Mouse (Mus musculus): Measurements from ENCODE around the gene Pde6d. TPM values are rescaled to one million over a fixed set of nuclear protein-coding genes. Genes with fewer than 3 reads are reported as not detected.

Gene Pde6d
- polyA plus RNA-seq, 1 experiment: 24.9 TPM

DNA sequence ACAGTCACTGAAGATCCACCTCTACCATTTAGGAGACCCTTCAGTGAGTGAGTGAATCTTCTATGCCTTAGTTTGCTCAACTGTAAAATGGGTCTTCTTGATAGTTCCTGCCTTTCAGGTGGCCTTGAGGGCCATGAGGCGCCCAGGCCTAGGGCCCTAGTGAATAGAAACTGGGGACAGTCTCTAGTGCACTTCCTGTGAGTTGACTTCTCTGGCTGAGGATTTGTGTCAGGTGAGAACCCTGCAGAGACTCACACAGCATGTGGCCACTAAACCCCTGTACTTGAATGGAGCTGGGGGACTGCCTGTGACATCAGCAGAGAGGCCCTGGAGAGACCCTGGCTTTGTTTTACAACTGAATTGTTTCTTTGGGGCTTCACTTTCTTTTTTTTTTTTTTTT lies 72.2 kb downstream of the Pde6d start:
- TF ChIP-seq CTCF (conservative IDR thresholded peaks at IDR 0.05; ENCODE audit: insufficient read depth, insufficient read length, low read depth, low read length): no peak
- TF ChIP-seq POLR2A (IDR thresholded peaks at IDR 0.05; ENCODE audit: low read depth, low read length): no peak
- Histone ChIP-seq H3K36me3 (ENCODE audit: control insufficient read depth, insufficient read depth, low read length) (no peaks in the 10 kb centered on the region), H3K27me3 (replicated peaks; ENCODE audit: control insufficient read depth, insufficient read depth, low read length) (no peaks in the 10 kb centered on the region), H3K27ac (ENCODE audit: insufficient read depth, low read depth, low read length) (no peak overlapping the region), H3K4me1 (ENCODE audit: control insufficient read depth, insufficient read depth, low read length) (peaks cover 5% of the 10 kb centered on the region), H3K4me3 (ENCODE audit: insufficient read depth, low read depth, low read length) (no peak overlapping the region)
- 97% methylated on average over 1 of the region's 1 CpGs for WGBS
- DNase-seq: no peak

DNA sequence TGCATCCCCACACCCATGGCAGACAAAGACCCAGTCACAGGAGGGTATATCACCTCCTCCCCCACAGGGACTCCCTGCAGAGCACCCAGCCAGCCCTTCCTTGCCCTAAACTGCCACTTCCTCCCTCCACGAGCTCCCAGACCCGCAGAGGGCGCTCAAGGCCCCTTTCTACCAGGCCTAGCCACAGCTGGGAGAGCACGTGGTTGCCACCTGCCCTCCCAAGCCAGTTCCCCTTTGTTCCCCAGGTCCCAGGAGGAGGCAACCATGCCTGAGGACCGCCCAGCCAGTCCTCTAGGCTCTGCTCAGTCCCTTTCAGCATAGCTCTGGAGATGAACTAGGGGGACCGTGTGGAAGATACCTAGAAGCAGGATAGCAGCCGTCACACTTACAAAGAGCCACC lies 73.0 kb downstream of the Pde6d start:
- Histone ChIP-seq H3K36me3 (ENCODE audit: control insufficient read depth, insufficient read depth, low read length) (no peaks in the 10 kb centered on the region), H3K27me3 (replicated peaks; ENCODE audit: control insufficient read depth, insufficient read depth, low read length) (no peaks in the 10 kb centered on the region), H3K4me3 (ENCODE audit: insufficient read depth, low read depth, low read length) (no peak overlapping the region), H3K4me1 (ENCODE audit: control insufficient read depth, insufficient read depth, low read length) (peaks cover 13% of the 10 kb centered on the region), H3K27ac (ENCODE audit: insufficient read depth, low read depth, low read length) (no peak overlapping the region)
- no peak for TF ChIP-seq POLR2A (IDR thresholded peaks at IDR 0.05; ENCODE audit: low read depth, low read length)
- TF ChIP-seq CTCF (conservative IDR thresholded peaks at IDR 0.05; ENCODE audit: insufficient read depth, insufficient read length, low read depth, low read length): peak; percentile 91
- 16% methylated on average over 7 of the region's 7 CpGs for WGBS
- peak; percentile 92 for DNase-seq

GRCm38 (mm10) chr1:86507866-86508265 lies 74.6 kb downstream of the Pde6d start:
- Histone ChIP-seq H3K27ac (ENCODE audit: insufficient read depth, low read depth, low read length) (no peak overlapping the region), H3K27me3 (replicated peaks; ENCODE audit: control insufficient read depth, insufficient read depth, low read length) (no peaks in the 10 kb centered on the region), H3K4me1 (ENCODE audit: control insufficient read depth, insufficient read depth, low read length) (peaks cover 13% of the 10 kb centered on the region), H3K4me3 (ENCODE audit: insufficient read depth, low read depth, low read length) (no peak overlapping the region), H3K36me3 (ENCODE audit: control insufficient read depth, insufficient read depth, low read length) (no peaks in the 10 kb centered on the region)
- TF ChIP-seq CTCF (conservative IDR thresholded peaks at IDR 0.05; ENCODE audit: insufficient read depth, insufficient read length, low read depth, low read length) (no peak), POLR2A (IDR thresholded peaks at IDR 0.05; ENCODE audit: low read depth, low read length) (no peak)
- no peak for DNase-seq
- 94% methylated on average over 5 of the region's 5 CpGs for WGBS

DNA sequence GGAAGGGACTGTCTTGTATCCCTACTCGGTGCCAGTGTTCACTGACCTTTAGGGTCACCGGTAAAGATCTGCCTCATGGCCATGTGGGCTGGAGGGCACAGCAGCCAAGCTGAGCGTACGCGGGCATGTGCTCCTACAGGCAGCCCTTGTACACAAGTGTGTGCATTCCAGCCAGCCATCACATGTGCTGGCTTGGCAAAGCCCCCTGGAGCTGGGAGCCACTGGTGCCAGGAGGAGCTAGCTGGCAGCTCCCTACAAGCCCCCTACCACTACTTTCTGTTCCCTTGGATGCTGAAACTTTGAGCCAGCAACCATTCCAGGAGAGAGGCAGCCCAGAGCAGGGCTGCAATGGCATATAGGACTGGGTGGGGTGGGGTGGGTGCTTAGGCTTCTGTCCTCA lies 76.0 kb downstream of the Pde6d start:
- TF ChIP-seq POLR2A (IDR thresholded peaks at IDR 0.05; ENCODE audit: low read depth, low read length) (no peak), CTCF (conservative IDR thresholded peaks at IDR 0.05; ENCODE audit: insufficient read depth, insufficient read length, low read depth, low read length) (no peak)
- peaks cover 16% of the 10 kb centered on the region for H3K4me1 ChIP-seq (ENCODE audit: control insufficient read depth, insufficient read depth, low read length)

GRCm38 (mm10) chr1:86505461-86505860 lies 77.0 kb downstream of the Pde6d start:
- DNase-seq: peak; percentile 21
- 30% methylated on average over 1 of the region's 1 CpGs for WGBS
- Histone ChIP-seq H3K4me3 (ENCODE audit: insufficient read depth, low read depth, low read length) (no peak overlapping the region), H3K4me1 (ENCODE audit: control insufficient read depth, insufficient read depth, low read length) (peaks cover 25% of the 10 kb centered on the region), H3K36me3 (ENCODE audit: control insufficient read depth, insufficient read depth, low read length) (no peaks in the 10 kb centered on the region), H3K27me3 (replicated peaks; ENCODE audit: control insufficient read depth, insufficient read depth, low read length) (no peaks in the 10 kb centered on the region), H3K27ac (ENCODE audit: insufficient read depth, low read depth, low read length) (no peak overlapping the region)
- TF ChIP-seq CTCF (conservative IDR thresholded peaks at IDR 0.05; ENCODE audit: insufficient read depth, insufficient read length, low read depth, low read length) (no peak), POLR2A (IDR thresholded peaks at IDR 0.05; ENCODE audit: low read depth, low read length) (no peak)

More for the DNA sequence above, 76.0 kb downstream of the Pde6d start:
- H3K4me3 ChIP-seq (ENCODE audit: insufficient read depth, low read depth, low read length): no peak overlapping the region
- 87% methylated on average over 5 of the region's 5 CpGs for WGBS
- no peaks in the 10 kb centered on the region for H3K36me3 ChIP-seq (ENCODE audit: control insufficient read depth, insufficient read depth, low read length)
- no peaks in the 10 kb centered on the region for H3K27me3 ChIP-seq (replicated peaks; ENCODE audit: control insufficient read depth, insufficient read depth, low read length)
- DNase-seq: no peak
- H3K27ac ChIP-seq (ENCODE audit: insufficient read depth, low read depth, low read length): no peak overlapping the region

DNA sequence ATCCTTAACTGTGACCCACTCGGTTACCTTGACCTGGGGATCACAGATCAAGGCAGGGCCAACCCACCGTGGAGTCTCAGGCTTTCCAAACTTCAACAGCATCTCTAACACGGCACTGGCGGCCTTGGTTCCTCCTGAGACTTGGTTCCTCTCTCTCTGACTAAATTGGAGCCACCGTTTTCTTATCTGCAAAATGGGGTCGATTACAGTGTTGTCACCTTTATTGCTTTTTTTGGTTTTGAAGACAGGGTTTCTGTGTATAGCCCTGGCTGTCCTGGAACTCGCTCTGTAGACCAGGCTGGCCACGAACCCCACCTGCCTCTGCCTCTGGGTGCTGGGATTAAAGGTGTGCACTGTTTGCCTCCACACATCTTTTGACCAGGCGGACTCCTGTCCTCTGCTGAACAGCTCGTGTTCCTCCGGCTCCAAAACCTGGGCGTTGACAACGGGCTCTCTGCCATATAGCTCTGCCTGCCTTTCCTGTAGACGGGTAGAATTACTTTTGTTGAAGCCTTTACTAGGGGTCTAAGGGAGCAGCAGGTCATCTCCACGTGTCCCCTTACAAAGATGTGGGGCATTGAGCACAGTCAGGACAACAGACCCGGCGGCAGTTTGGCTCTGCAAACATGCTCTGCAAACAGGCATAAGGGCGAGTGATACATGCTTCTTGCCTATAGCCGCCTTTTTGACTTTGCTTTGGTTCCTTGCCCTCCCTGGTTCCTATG lies 77.6 kb downstream of the Pde6d start:
- TF ChIP-seq CTCF (conservative IDR thresholded peaks at IDR 0.05; ENCODE audit: insufficient read depth, insufficient read length, low read depth, low read length) (no peak), POLR2A (IDR thresholded peaks at IDR 0.05; ENCODE audit: low read depth, low read length) (no peak)
- peak; percentile 24 for DNase-seq
- 29% methylated on average over 19 of the region's 19 CpGs for WGBS
- Histone ChIP-seq H3K4me1 (ENCODE audit: control insufficient read depth, insufficient read depth, low read length) (peaks cover 28% of the 10 kb centered on the region), H3K27ac (ENCODE audit: insufficient read depth, low read depth, low read length) (peak overlapping the region; percentile 94), H3K27me3 (replicated peaks; ENCODE audit: control insufficient read depth, insufficient read depth, low read length) (no peaks in the 10 kb centered on the region), H3K4me3 (ENCODE audit: insufficient read depth, low read depth, low read length) (peak overlapping the region; percentile 52), H3K36me3 (ENCODE audit: control insufficient read depth, insufficient read depth, low read length) (no peaks in the 10 kb centered on the region)

- Histone ChIP-seq H3K36me3 (ENCODE audit: control insufficient read depth, insufficient read depth, low read length) (no peaks in the 10 kb centered on the region), H3K27me3 (replicated peaks; ENCODE audit: control insufficient read depth, insufficient read depth, low read length) (no peaks in the 10 kb centered on the region), H3K27ac (ENCODE audit: insufficient read depth, low read depth, low read length) (peak overlapping the region; percentile 94), H3K4me3 (ENCODE audit: insufficient read depth, low read depth, low read length) (peak overlapping the region; percentile 52), H3K4me1 (ENCODE audit: control insufficient read depth, insufficient read depth, low read length) (peaks cover 26% of the 10 kb centered on the region)
- under 1% methylated on average over 64 of the region's 64 CpGs for WGBS
- DNase-seq: peak; percentile 98
- peak; percentile 34 for TF ChIP-seq POLR2A (IDR thresholded peaks at IDR 0.05; ENCODE audit: low read depth, low read length)
- TF ChIP-seq CTCF (conservative IDR thresholded peaks at IDR 0.05; ENCODE audit: insufficient read depth, insufficient read length, low read depth, low read length): peak; percentile 56
These were observed 78.3 kb downstream of the Pde6d start for GRCm38 (mm10) chr1:86503906-86504696.

Data from kidney, adult 2 months (tissue).